Mouse (Mus musculus) C2C12 (cell line): Measurements from ENCODE around the gene Ccnd3. TPM values are rescaled to one million over a fixed set of nuclear protein-coding genes. Genes with fewer than 3 reads are reported as not detected.

Experiments used
- H3K27me3 ChIP-seq: one replicate; pipeline ENCODE4 v1.6.1; 2011; ENCODE audit not compliant: control insufficient read depth, insufficient read depth, insufficient read length
- H3K36me3 ChIP-seq: one replicate; pipeline ENCODE4 v1.6.1; 2011; ENCODE audit not compliant: control insufficient read depth, insufficient read depth
- H3K4me3 ChIP-seq: one replicate; pipeline ENCODE4 v1.5.1; 2011; ENCODE audit warnings: mild to moderate bottlenecking, control low read depth; ENCODE audit not compliant: poor library complexity, insufficient read depth, severe bottlenecking
- H3K79me2 ChIP-seq: one replicate; pipeline ENCODE4 v1.6.1; 2011; ENCODE audit not compliant: control insufficient read depth, insufficient read depth
- H3K79me3 ChIP-seq: one replicate; pipeline ENCODE4 v1.6.1; 2011; ENCODE audit warnings: low read depth, control low read depth
- H3ac ChIP-seq: one replicate; pipeline ENCODE3; 2011; ENCODE audit warnings: low read depth; ENCODE audit not compliant: control insufficient read depth, insufficient read length
- CEBPB ChIP-seq: IDR thresholded peaks from one replicate; pipeline ENCODE4 v1.6.1; 2011; ENCODE audit warnings: low read depth, mild to moderate bottlenecking, control low read depth, moderate library complexity
- CTCF ChIP-seq: IDR thresholded peaks from one replicate; pipeline ENCODE4 v1.5.1; 2011; ENCODE audit not compliant: control insufficient read depth, insufficient read depth, insufficient read length
- FOSL1 ChIP-seq: IDR thresholded peaks from one replicate; pipeline ENCODE4 v1.8.0; 2011; ENCODE audit warnings: mild to moderate bottlenecking, low read length; ENCODE audit not compliant: poor library complexity, insufficient read depth, severe bottlenecking
- MAX ChIP-seq: IDR thresholded peaks from one replicate; pipeline ENCODE4 v1.6.1; 2011; ENCODE audit warnings: mild to moderate bottlenecking, control low read depth
- MYOD1 ChIP-seq: IDR thresholded peaks from one replicate; pipeline ENCODE4 v1.6.1; 2011; ENCODE audit warnings: low read depth; ENCODE audit not compliant: control insufficient read depth, insufficient read length
- MYOG ChIP-seq: IDR thresholded peaks from one replicate; pipeline ENCODE4 v1.6.1; 2011; ENCODE audit not compliant: control insufficient read depth, insufficient read length; ENCODE audit errors: extremely low read depth
- USF1 ChIP-seq: IDR thresholded peaks from one replicate; pipeline ENCODE4 v1.6.1; 2011; ENCODE audit warnings: low read depth, mild to moderate bottlenecking, control low read depth, moderate library complexity
- polyA plus RNA-seq: library from polyadenylated mRNA; unstranded; fragments of >200 nt; fragmentation: generic; extraction: Trizol; gene quantifications from one replicate; pipeline ENCODE4 v1.2.1, GENCODE M21; 2012; ENCODE audit warnings: missing spikeins

The Ccnd3 gene
- polyA plus RNA-seq, 1 experiment, result 217 TPM

DNA sequence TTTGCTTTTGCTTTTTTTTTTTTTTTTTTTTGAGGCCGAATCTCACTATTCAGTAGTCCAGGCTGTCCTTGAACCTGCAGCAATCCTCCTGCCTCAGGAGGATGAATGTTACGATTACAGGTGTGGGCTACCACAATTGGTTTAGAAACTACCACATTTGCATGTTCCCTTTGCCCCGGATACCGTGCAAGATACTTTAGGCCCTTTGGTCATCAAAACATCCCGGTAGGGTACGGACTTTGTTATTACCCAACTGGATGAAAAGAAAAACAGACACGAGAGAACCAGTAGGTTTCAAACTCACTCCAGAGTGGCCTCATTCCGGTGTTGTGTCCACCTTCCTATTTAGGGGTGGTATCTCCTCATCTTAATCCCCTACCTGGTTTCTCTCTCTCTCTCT is 83.7 kb downstream of the Ccnd3 start:
- TF ChIP-seq CTCF (no peak), FOSL1 (no peak), USF1 (no peak), MYOD1 (no peak), MAX (no peak)
- Histone ChIP-seq H3K79me2 (peaks cover 2% of the 10 kb centered on the region), H3K36me3 (no peaks in the 10 kb centered on the region), H3K4me3 (no peak overlapping the region), H3K79me3 (no peaks in the 10 kb centered on the region), H3ac (no peak overlapping the region), H3K27me3 (no peaks in the 10 kb centered on the region)

DNA sequence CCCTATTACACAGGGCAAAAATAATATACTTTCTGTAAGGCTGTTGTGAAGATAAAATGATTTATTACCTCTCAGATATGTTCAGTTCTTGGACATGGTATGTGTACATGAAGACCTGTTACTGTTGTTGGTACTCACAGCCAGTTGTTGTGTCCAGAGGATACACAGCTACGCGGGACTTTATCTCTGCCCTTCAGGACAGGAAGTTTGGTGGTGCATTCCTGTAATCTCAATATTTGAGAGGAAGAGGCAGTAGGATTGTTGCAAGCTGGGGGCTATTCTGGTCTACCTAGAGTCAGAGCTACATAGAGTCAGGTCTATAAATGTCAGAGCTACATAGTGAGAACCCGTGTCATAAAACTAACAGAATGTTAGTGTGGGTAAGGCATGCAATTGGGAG is 86.2 kb downstream of the Ccnd3 start:
- peaks cover 19% of the 10 kb centered on the region for H3K79me2 ChIP-seq
- H3K36me3 ChIP-seq, result no peaks in the 10 kb centered on the region
- H3K27me3 ChIP-seq, result no peaks in the 10 kb centered on the region
- H3ac ChIP-seq, result no peak overlapping the region
- peaks cover 12% of the 10 kb centered on the region for H3K79me3 ChIP-seq
- H3K4me3 ChIP-seq, result no peak overlapping the region
- no peak for TF ChIP-seq CTCF
- TF ChIP-seq MAX, result no peak
- TF ChIP-seq CEBPB, result no peak
- no peak for TF ChIP-seq USF1
- no peak for TF ChIP-seq MYOD1
- TF ChIP-seq FOSL1, result no peak
- no peak for TF ChIP-seq MYOG

DNA sequence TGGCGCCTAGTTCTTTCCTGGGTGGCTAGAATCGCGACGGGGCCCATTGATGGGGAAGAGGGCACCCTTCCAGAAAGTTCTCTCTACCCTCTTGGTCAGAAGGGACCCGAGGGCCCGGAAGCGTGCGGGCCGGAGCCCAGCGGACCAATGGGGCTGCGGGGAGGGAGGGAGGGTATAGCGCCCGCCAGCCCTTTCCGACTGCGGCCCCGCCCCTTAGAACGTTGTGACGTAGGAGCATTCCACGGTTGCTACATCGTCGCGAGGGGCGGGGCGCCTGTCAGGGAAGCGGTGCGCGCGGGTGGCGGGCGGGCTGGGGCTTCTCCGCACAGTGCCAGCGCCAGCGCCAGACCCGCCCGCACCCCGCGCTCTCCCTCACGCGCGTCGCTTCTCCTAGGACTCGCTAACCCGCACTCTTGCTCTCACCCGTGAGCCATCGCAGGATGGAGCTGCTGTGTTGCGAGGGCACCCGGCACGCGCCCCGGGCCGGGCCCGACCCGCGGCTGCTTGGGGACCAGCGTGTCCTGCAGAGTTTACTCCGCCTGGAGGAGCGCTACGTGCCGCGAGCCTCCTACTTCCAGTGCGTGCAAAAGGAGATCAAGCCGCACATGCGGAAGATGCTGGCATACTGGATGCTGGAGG is 88.5 kb downstream of the Ccnd3 start:
- Histone ChIP-seq H3K79me3 (peaks cover 24% of the 10 kb centered on the region), H3ac (peak overlapping the region; percentile 85), H3K79me2 (peaks cover 34% of the 10 kb centered on the region), H3K27me3 (no peaks in the 10 kb centered on the region), H3K4me3 (peak overlapping the region; percentile 84), H3K36me3 (peaks cover 14% of the 10 kb centered on the region)
- TF ChIP-seq CEBPB, result peak; percentile 34
- no peak for TF ChIP-seq MYOD1
- TF ChIP-seq MAX, result peak; percentile 26
- TF ChIP-seq MYOG, result no peak

DNA sequence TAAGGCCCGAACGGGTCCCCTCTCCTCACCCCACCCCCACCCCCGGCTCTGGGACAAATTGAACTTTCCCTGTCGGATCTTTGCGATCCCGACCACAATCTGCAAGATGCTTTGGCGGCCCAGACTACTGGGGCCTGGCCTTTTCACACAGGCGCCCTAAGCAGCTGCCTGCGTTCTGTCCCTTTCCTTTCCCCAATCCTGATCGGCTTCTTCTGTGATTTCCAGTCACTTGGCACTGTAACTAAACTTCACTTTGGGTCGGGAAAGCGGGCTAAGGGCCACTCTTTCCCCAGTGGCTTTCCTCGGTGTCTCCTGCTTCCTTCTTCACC is 89.0 kb downstream of the Ccnd3 start:
- peaks cover 34% of the 10 kb centered on the region for H3K79me2 ChIP-seq
- peak overlapping the region; percentile 84 for H3K4me3 ChIP-seq
- peaks cover 24% of the 10 kb centered on the region for H3K79me3 ChIP-seq
- peaks cover 17% of the 10 kb centered on the region for H3K36me3 ChIP-seq
- no peaks in the 10 kb centered on the region for H3K27me3 ChIP-seq
- TF ChIP-seq USF1 (no peak), FOSL1 (no peak), MYOD1 (no peak), CTCF (no peak), MAX (no peak)
- H3ac ChIP-seq, result peak overlapping the region; percentile 85

DNA sequence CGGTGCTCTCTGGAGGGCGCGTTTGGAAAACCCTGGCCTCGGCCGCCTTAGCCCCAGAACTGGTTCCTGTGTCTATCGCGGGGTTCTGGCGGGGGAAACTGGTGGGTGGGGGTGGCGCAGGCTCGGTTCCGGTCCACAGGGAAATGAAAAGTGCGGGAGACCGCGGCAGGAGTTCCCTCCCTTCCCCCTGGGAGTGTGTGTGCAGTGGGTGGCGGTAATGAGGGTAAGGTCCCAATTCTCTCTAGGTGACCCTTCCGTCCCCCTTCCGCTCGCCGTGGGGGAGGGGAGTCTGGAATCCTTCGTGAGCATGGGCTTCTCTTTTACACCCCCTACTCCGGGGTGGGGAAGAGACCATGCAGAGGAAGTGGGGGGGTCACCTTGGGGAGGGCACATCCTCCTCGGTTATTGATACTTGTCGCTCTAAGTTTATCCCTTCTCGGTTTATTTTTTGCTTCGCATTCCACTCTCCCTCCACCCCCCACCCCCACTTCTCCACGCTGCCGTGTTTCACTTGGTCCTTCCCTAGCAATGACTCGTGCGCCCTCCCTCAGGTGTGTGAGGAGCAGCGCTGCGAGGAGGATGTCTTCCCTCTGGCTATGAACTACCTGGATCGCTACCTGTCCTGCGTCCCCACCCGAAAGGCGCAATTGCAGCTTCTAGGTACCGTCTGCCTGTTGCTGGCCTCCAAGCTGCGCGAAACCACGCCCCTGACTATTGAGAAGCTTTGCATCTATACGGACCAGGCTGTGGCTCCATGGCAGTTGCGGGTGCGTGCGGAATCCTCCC is 89.5 kb downstream of the Ccnd3 start:
- H3K4me3 ChIP-seq, result peak overlapping the region; percentile 84
- peak overlapping the region; percentile 85 for H3ac ChIP-seq
- H3K36me3 ChIP-seq, result peaks cover 23% of the 10 kb centered on the region
- H3K79me2 ChIP-seq, result peaks cover 34% of the 10 kb centered on the region
- no peaks in the 10 kb centered on the region for H3K27me3 ChIP-seq
- peaks cover 24% of the 10 kb centered on the region for H3K79me3 ChIP-seq
- TF ChIP-seq CEBPB, result no peak

DNA sequence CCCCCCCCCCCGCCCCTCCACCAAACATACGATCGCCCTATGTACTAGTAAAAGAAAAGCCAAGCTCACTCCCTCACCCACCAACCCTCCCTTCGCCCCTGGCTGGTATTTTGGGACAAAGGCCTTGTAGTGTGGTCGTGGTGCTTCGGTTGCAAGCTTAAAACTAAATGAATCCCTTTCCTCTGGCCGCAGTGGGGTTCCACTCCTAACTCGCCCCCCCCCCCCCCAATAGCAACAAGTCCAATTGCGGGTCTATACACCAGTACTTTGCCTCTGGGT is 90.1 kb downstream of the Ccnd3 start:
- TF ChIP-seq FOSL1 (no peak), MYOD1 (no peak), CTCF (no peak), USF1 (no peak), MYOG (no peak), MAX (no peak), CEBPB (no peak)
- peaks cover 27% of the 10 kb centered on the region for H3K36me3 ChIP-seq
- peak overlapping the region; percentile 64 for H3ac ChIP-seq
- peak overlapping the region; percentile 84 for H3K4me3 ChIP-seq
- peaks cover 24% of the 10 kb centered on the region for H3K79me3 ChIP-seq
- no peaks in the 10 kb centered on the region for H3K27me3 ChIP-seq
- H3K79me2 ChIP-seq, result peaks cover 34% of the 10 kb centered on the region
